Mouse (Mus musculus): ENCODE data around the gene Il1a. TPM values are rescaled to one million over a fixed set of nuclear protein-coding genes. Genes with fewer than 3 reads are reported as not detected.

Gene Il1a
- total RNA-seq, 2 experiments from 2014 or later, result 2.1 TPM; not detected in 1

GRCm38 (mm10) chr2:129269161-129269643, 40.6 kb downstream of the Il1a start:
- ATAC-seq (replicated peaks; ENCODE audit: low FRiP score, poor library complexity, severe bottlenecking), result no peak

- ATAC-seq (replicated peaks; ENCODE audit: low FRiP score, poor library complexity, severe bottlenecking), result no peak
Measured at GRCm38 (mm10) chr2:129267738-129268137, 42.0 kb downstream of the Il1a start.

- ATAC-seq (replicated peaks; ENCODE audit: low FRiP score, poor library complexity, severe bottlenecking), result no peak
Measured at GRCm38 (mm10) chr2:129265316-129265715, 44.5 kb downstream of the Il1a start.

GRCm38 (mm10) chr2:129263073-129263472, 46.7 kb downstream of the Il1a start:
- no peak for ATAC-seq (replicated peaks; ENCODE audit: low FRiP score, poor library complexity, severe bottlenecking)

GRCm38 (mm10) chr2:129261151-129261794, 48.5 kb downstream of the Il1a start:
- ATAC-seq (replicated peaks; ENCODE audit: low FRiP score, poor library complexity, severe bottlenecking), result no peak

- ATAC-seq (replicated peaks; ENCODE audit: low FRiP score, poor library complexity, severe bottlenecking), result no peak
Measured at GRCm38 (mm10) chr2:129260646-129261045, 49.1 kb downstream of the Il1a start.

GRCm38 (mm10) chr2:129258475-129259211, 51.1 kb downstream of the Il1a start:
- peak; percentile 76 for ATAC-seq (replicated peaks; ENCODE audit: low FRiP score, poor library complexity, severe bottlenecking)

GRCm38 (mm10) chr2:129258056-129258455, 51.7 kb downstream of the Il1a start:
- no peak for ATAC-seq (replicated peaks; ENCODE audit: low FRiP score, poor library complexity, severe bottlenecking)

- ATAC-seq (replicated peaks; ENCODE audit: low FRiP score, poor library complexity, severe bottlenecking), result no peak
Measured at GRCm38 (mm10) chr2:129256006-129256405, 53.8 kb downstream of the Il1a start.

- no peak for ATAC-seq (replicated peaks; ENCODE audit: low FRiP score, poor library complexity, severe bottlenecking)
Measured at GRCm38 (mm10) chr2:129254076-129254475, 55.7 kb downstream of the Il1a start.

- no peak for ATAC-seq (replicated peaks; ENCODE audit: low FRiP score, poor library complexity, severe bottlenecking)
Measured at GRCm38 (mm10) chr2:129253631-129253970, 56.2 kb downstream of the Il1a start.

GRCm38 (mm10) chr2:129252836-129253630, 56.7 kb downstream of the Il1a start:
- ATAC-seq (replicated peaks; ENCODE audit: low FRiP score, poor library complexity, severe bottlenecking), result no peak

Other genes with a start within 250 kb of the Il1a start
- 0.63 TPM in 1 of 2 replicates, not detected in the other for gene Ttl, start 244.0 kb downstream of the Il1a start, total RNA-seq (2015; ENCODE audit: low replicate concordance)
- gene Ttl, start 244.0 kb downstream of the Il1a start, total RNA-seq (2017; ENCODE audit: low replicate concordance), result 0.84 and 2.1 TPM in 2 replicates
- 1.0 and 4.4 TPM in 2 replicates for gene Polr1b, start 209.0 kb downstream of the Il1a start, total RNA-seq (2015; ENCODE audit: low replicate concordance)
- 4.9 and 5.3 TPM in 2 replicates for gene Polr1b, start 209.0 kb downstream of the Il1a start, total RNA-seq (2017; ENCODE audit: low replicate concordance)
- 3.5 and 7.5 TPM in 2 replicates for gene Chchd5, start 180.3 kb downstream of the Il1a start, total RNA-seq (2015; ENCODE audit: low replicate concordance)
- gene Chchd5, start 180.3 kb downstream of the Il1a start, total RNA-seq (2017; ENCODE audit: low replicate concordance), result 2.8 and 6.9 TPM in 2 replicates
- 40.5 and 44.1 TPM in 2 replicates for gene Slc20a1, start 111.2 kb downstream of the Il1a start, total RNA-seq (2015; ENCODE audit: low replicate concordance)
- 240 and 313 TPM in 2 replicates for gene Slc20a1, start 111.2 kb downstream of the Il1a start, total RNA-seq (2017; ENCODE audit: low replicate concordance)
- 47.4 and 54.4 TPM in 2 replicates for gene Ckap2l, start 12.8 kb downstream of the Il1a start, total RNA-seq (2015; ENCODE audit: low replicate concordance)
- 23.1 and 26.3 TPM in 2 replicates for gene Ckap2l, start 12.8 kb downstream of the Il1a start, total RNA-seq (2017; ENCODE audit: low replicate concordance)
- gene Il1b, start 61.2 kb upstream of the Il1a start, total RNA-seq (2015; ENCODE audit: low replicate concordance), result 1.9 and 4.0 TPM in 2 replicates
- 2.4 and 20.9 TPM in 2 replicates for gene Il1b, start 61.2 kb upstream of the Il1a start, total RNA-seq (2017; ENCODE audit: low replicate concordance)
- 0.42 TPM in 1 of 2 replicates, not detected in the other for gene F830045P16Rik, start 226.6 kb upstream of the Il1a start, total RNA-seq (2015; ENCODE audit: low replicate concordance)
- not detected in 2 replicates for gene F830045P16Rik, start 226.6 kb upstream of the Il1a start, total RNA-seq (2017; ENCODE audit: low replicate concordance)

Data from erythroblast, adult 5-6 weeks (primary cell).